Mouse (Mus musculus) small intestine, adult 2 months (tissue): ENCODE measurements around the gene Gm20388.

Experiments used
- CTCF ChIP-seq: fragments of 200-500 bp; IDR thresholded peaks from 2 replicates; pipeline ENCODE4 v1.5.1; 2012; ENCODE audit warnings: low read depth, mild to moderate bottlenecking, control low read depth, inconsistent platforms, low read length, moderate library complexity, mixed read lengths; ENCODE audit not compliant: insufficient replicate concordance, insufficient read length; ENCODE audit errors: extremely low read depth
- POLR2A ChIP-seq: fragments of 200-500 bp; IDR thresholded peaks from 2 replicates; pipeline ENCODE4 v1.6.1; 2012; ENCODE audit warnings: low read depth, mild to moderate bottlenecking, control low read depth, inconsistent platforms, low read length, moderate library complexity

- TF ChIP-seq POLR2A, result no peak
- no peak for TF ChIP-seq CTCF
Observed at GRCm38 (mm10) chr8:123507153-123507552, 3596.5 kb downstream of the Gm20388 start.
